Mouse (Mus musculus) liver, embryonic 16.5 days (tissue): ENCODE data around the gene Gm36176. TPM values are rescaled to one million over a fixed set of nuclear protein-coding genes. Genes with fewer than 3 reads are reported as not detected.

Source experiments
- polyA plus RNA-seq: library from polyadenylated mRNA; unstranded; fragments of >200 nt; fragmentation: Nextera tagmentation; extraction: Ambion mirVana; gene quantifications from 2 replicates; pipeline ENCODE4 v1.2.1, GENCODE M21; 2015

Gene Gm36176
- polyA plus RNA-seq, 1 experiment from 2014 or later, result not detected

Other genes with a start within 250 kb of the Gm36176 start
- gene Sumo3, start 240.7 kb upstream of the Gm36176 start, polyA plus RNA-seq, result 82.3 and 92.2 TPM in 2 replicates
- gene Gm49325, start 240.6 kb upstream of the Gm36176 start, polyA plus RNA-seq, result 0.61 TPM in 1 of 2 replicates, not detected in the other
- gene Ube2g2, start 224.5 kb upstream of the Gm36176 start, polyA plus RNA-seq, result 43.7 and 46.3 TPM in 2 replicates
- gene Tspear, start 160.2 kb upstream of the Gm36176 start, polyA plus RNA-seq, result 0.05 TPM in 1 of 2 replicates, not detected in the other
- not detected in 2 replicates for gene Gm19402, start 156.0 kb upstream of the Gm36176 start, polyA plus RNA-seq
- gene Gm9508, start 149.6 kb upstream of the Gm36176 start, polyA plus RNA-seq, result not detected in 2 replicates
- gene Gm10272, start 140.2 kb upstream of the Gm36176 start, polyA plus RNA-seq, result not detected in 2 replicates
- not detected in 2 replicates for gene Gm10024, start 135.3 kb upstream of the Gm36176 start, polyA plus RNA-seq
- gene Gm10142, start 131.0 kb upstream of the Gm36176 start, polyA plus RNA-seq, result not detected in 2 replicates
- gene Krtap12-1, start 126.2 kb upstream of the Gm36176 start, polyA plus RNA-seq, result not detected in 2 replicates
- not detected in 2 replicates for gene Gm10100, start 120.3 kb upstream of the Gm36176 start, polyA plus RNA-seq
- not detected in 2 replicates for gene Gm18596, start 104.2 kb upstream of the Gm36176 start, polyA plus RNA-seq
- not detected in 2 replicates for gene Gm9736, start 95.4 kb upstream of the Gm36176 start, polyA plus RNA-seq
- not detected in 2 replicates for gene Gm3233, start 87.1 kb upstream of the Gm36176 start, polyA plus RNA-seq
- not detected in 2 replicates for gene Gm3238, start 75.5 kb upstream of the Gm36176 start, polyA plus RNA-seq
- not detected in 2 replicates for gene Gm7138, start 69.9 kb upstream of the Gm36176 start, polyA plus RNA-seq
- not detected in 2 replicates for gene Gm3250, start 64.3 kb upstream of the Gm36176 start, polyA plus RNA-seq
- not detected in 2 replicates for gene Gm7137, start 58.6 kb upstream of the Gm36176 start, polyA plus RNA-seq
- not detected in 2 replicates for gene Gm9639, start 51.7 kb upstream of the Gm36176 start, polyA plus RNA-seq
- not detected in 2 replicates for gene Gm19668, start 47.7 kb upstream of the Gm36176 start, polyA plus RNA-seq
- gene Gm9507, start 35.0 kb upstream of the Gm36176 start, polyA plus RNA-seq, result not detected in 2 replicates
- not detected in 2 replicates for gene Gm2696, start 32.1 kb upstream of the Gm36176 start, polyA plus RNA-seq
- gene Krtap10-4, start 19.7 kb upstream of the Gm36176 start, polyA plus RNA-seq, result not detected in 2 replicates
- gene Krtap10-10, start 10.9 kb upstream of the Gm36176 start, polyA plus RNA-seq, result not detected in 2 replicates
- not detected in 2 replicates for gene Gm10318, start 6.1 kb downstream of the Gm36176 start, polyA plus RNA-seq
- gene Gm3285, start 15.2 kb downstream of the Gm36176 start, polyA plus RNA-seq, result not detected in 2 replicates
- gene Lrrc3, start 55.7 kb downstream of the Gm36176 start, polyA plus RNA-seq, result 16.5 and 18.6 TPM in 2 replicates
- gene Trpm2, start 123.8 kb downstream of the Gm36176 start, polyA plus RNA-seq, result 2.7 and 3.0 TPM in 2 replicates
- 3.7 and 4.0 TPM in 2 replicates for gene 1810043G02Rik, start 131.7 kb downstream of the Gm36176 start, polyA plus RNA-seq
- 83.0 and 83.2 TPM in 2 replicates for gene Pfkl, start 163.3 kb downstream of the Gm36176 start, polyA plus RNA-seq
- not detected in 2 replicates for gene Dnmt3l, start 195.1 kb downstream of the Gm36176 start, polyA plus RNA-seq
- gene Aire, start 196.8 kb downstream of the Gm36176 start, polyA plus RNA-seq, result not detected in 2 replicates
- 1.5 and 1.7 TPM in 2 replicates for gene Icosl, start 222.5 kb downstream of the Gm36176 start, polyA plus RNA-seq